Mouse (Mus musculus): ENCODE data around the gene Map3k7. TPM values are rescaled to one million over a fixed set of nuclear protein-coding genes. Genes with fewer than 3 reads are reported as not detected.

Map3k7 gene
- polyA plus RNA-seq, 1 experiment from 2014 or later: 20.0 TPM

- 3% methylated on average over 8 of the region's 8 CpGs for WGBS
- ATAC-seq: no peak
- no peak overlapping the region for H3K9ac ChIP-seq (ENCODE audit: low read depth, low read length)
- no peak overlapping the region for H3K4me3 ChIP-seq (ENCODE audit: low read depth, low read length)
- peaks cover 13% of the 10 kb centered on the region for H3K27me3 ChIP-seq (ENCODE audit: control insufficient read depth, insufficient read depth, low read depth, low read length)
- no peaks in the 10 kb centered on the region for H3K9me3 ChIP-seq (replicated peaks; ENCODE audit: control insufficient read depth, low read length, poor library complexity, severe bottlenecking)
- H3K27ac ChIP-seq (ENCODE audit: low read length): no peak overlapping the region
- H3K4me1 ChIP-seq (ENCODE audit: control insufficient read depth, insufficient read depth, low read length): peaks cover 16% of the 10 kb centered on the region
- peak overlapping the region; percentile 71; the same call in 1 of the 2 replicates for H3K4me2 ChIP-seq (ENCODE audit: low read length)
- no peaks in the 10 kb centered on the region for H3K36me3 ChIP-seq (ENCODE audit: control insufficient read depth, insufficient read depth, low read length)
Observed at GRCm38 (mm10) chr4:31936358-31936757, 27.5 kb upstream of the Map3k7 start.

GRCm38 (mm10) chr4:31936911-31937375 lies 27.0 kb upstream of the Map3k7 start:
- peak overlapping the region; percentile 71 for H3K4me2 ChIP-seq (ENCODE audit: low read length)
- peak overlapping the region; percentile 60 for H3K9ac ChIP-seq (ENCODE audit: low read depth, low read length)
- 3% methylated on average over 15 of the region's 15 CpGs for WGBS
- peak overlapping the region; percentile 42 for H3K4me3 ChIP-seq (ENCODE audit: low read depth, low read length)
- peaks cover 17% of the 10 kb centered on the region for H3K27me3 ChIP-seq (ENCODE audit: control insufficient read depth, insufficient read depth, low read depth, low read length)
- H3K36me3 ChIP-seq (ENCODE audit: control insufficient read depth, insufficient read depth, low read length): no peaks in the 10 kb centered on the region
- no peak for ATAC-seq
- no peak overlapping the region for H3K27ac ChIP-seq (ENCODE audit: low read length)
- peaks cover 16% of the 10 kb centered on the region for H3K4me1 ChIP-seq (ENCODE audit: control insufficient read depth, insufficient read depth, low read length)
- H3K9me3 ChIP-seq (replicated peaks; ENCODE audit: control insufficient read depth, low read length, poor library complexity, severe bottlenecking): no peaks in the 10 kb centered on the region

DNA sequence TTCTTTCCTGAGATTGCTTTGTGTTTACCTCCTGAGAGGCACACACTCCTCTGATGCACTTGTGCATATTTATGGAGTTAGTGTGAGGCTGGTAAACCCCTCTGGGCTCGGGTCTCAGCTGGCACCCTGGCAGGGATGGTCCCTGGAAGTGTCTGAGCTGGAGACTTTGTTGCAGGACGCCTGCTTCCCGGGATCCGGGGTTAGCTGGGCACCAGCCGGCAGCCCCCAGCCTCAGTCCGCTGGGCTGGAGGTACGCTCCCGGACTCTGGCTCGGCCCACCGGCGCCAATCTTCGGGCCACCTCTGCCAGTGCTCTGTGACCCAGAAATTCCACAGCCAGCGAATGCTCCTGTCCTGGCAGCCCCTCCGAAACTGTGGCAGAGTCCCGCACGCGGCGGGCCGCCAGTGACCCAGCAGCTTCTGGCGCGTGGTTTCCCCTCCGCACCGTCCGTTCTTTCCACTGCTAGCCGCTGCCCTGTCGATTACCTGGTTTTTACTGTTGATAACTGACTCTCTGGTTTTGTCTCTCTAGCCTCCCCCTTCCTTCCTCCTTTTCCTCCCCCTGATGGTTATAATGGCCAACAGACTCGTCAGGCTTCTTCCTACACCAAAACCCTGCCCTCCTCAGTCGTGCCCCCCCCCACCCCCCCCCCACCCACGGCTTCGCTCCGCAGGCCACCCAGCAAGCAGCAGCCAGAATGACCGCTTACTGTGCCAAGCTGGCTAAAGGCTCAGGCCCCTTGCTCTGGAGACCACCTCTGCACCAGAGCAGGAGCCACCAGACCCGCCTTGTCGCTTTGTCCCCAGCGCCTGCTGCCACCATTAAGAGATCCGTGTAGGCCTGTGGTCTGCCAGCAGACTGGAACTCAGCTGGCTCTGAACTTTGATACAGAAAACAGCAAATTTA lies 26.3 kb upstream of the Map3k7 start:
- peaks cover 16% of the 10 kb centered on the region for H3K27me3 ChIP-seq (ENCODE audit: control insufficient read depth, insufficient read depth, low read depth, low read length)
- H3K4me1 ChIP-seq (ENCODE audit: control insufficient read depth, insufficient read depth, low read length): peaks cover 16% of the 10 kb centered on the region
- WGBS: 2% methylated on average over 36 of the region's 36 CpGs
- H3K27ac ChIP-seq (ENCODE audit: low read length): peak overlapping the region; percentile 58
- ATAC-seq: peak; percentile 74
- no peaks in the 10 kb centered on the region for H3K36me3 ChIP-seq (ENCODE audit: control insufficient read depth, insufficient read depth, low read length)
- peak overlapping the region; percentile 42 for H3K4me3 ChIP-seq (ENCODE audit: low read depth, low read length)
- H3K9ac ChIP-seq (ENCODE audit: low read depth, low read length): peak overlapping the region; percentile 60
- 0 out of 2 replicates have a peak, but pooled peaks cover under 1% of the 10 kb centered on the region for H3K9me3 ChIP-seq (replicated peaks; ENCODE audit: control insufficient read depth, low read length, poor library complexity, severe bottlenecking)
- peak overlapping the region; percentile 71 for H3K4me2 ChIP-seq (ENCODE audit: low read length)

- 0 out of 2 replicates have a peak, but pooled peaks cover 4% of the 10 kb centered on the region for H3K9me3 ChIP-seq (replicated peaks; ENCODE audit: control insufficient read depth, low read length, poor library complexity, severe bottlenecking)
- peaks cover 16% of the 10 kb centered on the region for H3K4me1 ChIP-seq (ENCODE audit: control insufficient read depth, insufficient read depth, low read length)
- no peak overlapping the region for H3K9ac ChIP-seq (ENCODE audit: low read depth, low read length)
- H3K27me3 ChIP-seq (ENCODE audit: control insufficient read depth, insufficient read depth, low read depth, low read length): peaks cover 13% of the 10 kb centered on the region
- peak; percentile 70 for ATAC-seq
- H3K36me3 ChIP-seq (ENCODE audit: control insufficient read depth, insufficient read depth, low read length): no peaks in the 10 kb centered on the region
- H3K4me2 ChIP-seq (ENCODE audit: low read length): no peak overlapping the region
- H3K4me3 ChIP-seq (ENCODE audit: low read depth, low read length): no peak overlapping the region
- WGBS: 26% methylated on average over 9 of the region's 9 CpGs
- H3K27ac ChIP-seq (ENCODE audit: low read length): no peak overlapping the region
Observed at GRCm38 (mm10) chr4:31938416-31939106, 25.3 kb upstream of the Map3k7 start.

DNA sequence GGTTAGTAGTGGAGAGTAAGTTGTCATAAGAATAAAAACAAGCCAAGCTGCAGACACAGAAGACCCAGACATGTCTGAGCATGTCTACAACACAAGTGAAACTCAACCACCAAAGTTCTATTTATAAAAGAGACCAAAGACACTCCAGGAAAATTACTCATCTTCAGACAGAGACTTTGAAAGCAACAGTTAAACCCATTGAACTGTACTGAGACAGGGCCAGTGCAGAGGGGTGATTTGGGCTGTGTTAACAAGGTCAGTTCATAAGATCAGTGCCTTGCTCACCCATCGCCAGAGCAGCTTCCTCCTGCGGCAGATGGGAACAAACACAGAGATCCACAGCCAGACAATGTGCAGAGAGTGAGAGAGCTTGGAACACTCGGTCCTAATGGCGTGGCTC lies 22.3 kb upstream of the Map3k7 start:
- no peaks in the 10 kb centered on the region for H3K36me3 ChIP-seq (ENCODE audit: control insufficient read depth, insufficient read depth, low read length)
- H3K9ac ChIP-seq (ENCODE audit: low read depth, low read length): no peak overlapping the region
- 0 out of 2 replicates have a peak, but pooled peaks cover 4% of the 10 kb centered on the region for H3K9me3 ChIP-seq (replicated peaks; ENCODE audit: control insufficient read depth, low read length, poor library complexity, severe bottlenecking)
- H3K4me3 ChIP-seq (ENCODE audit: low read depth, low read length): no peak overlapping the region
- peaks cover 14% of the 10 kb centered on the region for H3K4me1 ChIP-seq (ENCODE audit: control insufficient read depth, insufficient read depth, low read length)
- no peak for ATAC-seq
- H3K27me3 ChIP-seq (ENCODE audit: control insufficient read depth, insufficient read depth, low read depth, low read length): peaks cover 5% of the 10 kb centered on the region; the same call in 1 of the 2 replicates
- no peak overlapping the region for H3K27ac ChIP-seq (ENCODE audit: low read length)
- WGBS: 53% methylated on average over 4 of the region's 4 CpGs
- no peak overlapping the region for H3K4me2 ChIP-seq (ENCODE audit: low read length)

DNA sequence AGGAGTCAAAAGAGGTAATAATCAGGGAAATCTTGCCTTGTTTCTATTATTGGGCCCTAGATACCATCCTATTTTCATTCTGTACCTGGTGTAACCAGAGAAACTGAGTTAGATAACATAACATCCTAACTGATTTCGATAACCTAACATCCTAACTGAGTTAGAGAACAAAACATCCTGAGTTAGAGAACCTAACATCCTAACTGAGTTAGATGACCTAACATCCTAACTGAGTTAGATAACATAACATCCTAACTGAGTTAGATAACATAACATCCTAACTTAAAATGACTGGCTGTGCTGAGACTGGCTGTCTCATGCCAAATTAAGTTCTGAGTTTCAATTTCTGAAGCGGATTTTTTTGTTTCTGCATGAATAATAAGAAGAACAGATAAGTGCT lies 20.9 kb upstream of the Map3k7 start:
- ATAC-seq: no peak
- 0 out of 2 replicates have a peak, but pooled peaks cover 4% of the 10 kb centered on the region for H3K9me3 ChIP-seq (replicated peaks; ENCODE audit: control insufficient read depth, low read length, poor library complexity, severe bottlenecking)
- H3K4me3 ChIP-seq (ENCODE audit: low read depth, low read length): no peak overlapping the region
- no peak overlapping the region for H3K27ac ChIP-seq (ENCODE audit: low read length)
- H3K27me3 ChIP-seq (ENCODE audit: control insufficient read depth, insufficient read depth, low read depth, low read length): peaks cover 5% of the 10 kb centered on the region; the same call in 1 of the 2 replicates
- H3K9ac ChIP-seq (ENCODE audit: low read depth, low read length): no peak overlapping the region
- WGBS: 93% methylated on average over 2 of the region's 2 CpGs
- no peaks in the 10 kb centered on the region for H3K36me3 ChIP-seq (ENCODE audit: control insufficient read depth, insufficient read depth, low read length)
- peaks cover under 1% of the 10 kb centered on the region; the same call in 1 of the 2 replicates for H3K4me1 ChIP-seq (ENCODE audit: control insufficient read depth, insufficient read depth, low read length)
- no peak overlapping the region for H3K4me2 ChIP-seq (ENCODE audit: low read length)

DNA sequence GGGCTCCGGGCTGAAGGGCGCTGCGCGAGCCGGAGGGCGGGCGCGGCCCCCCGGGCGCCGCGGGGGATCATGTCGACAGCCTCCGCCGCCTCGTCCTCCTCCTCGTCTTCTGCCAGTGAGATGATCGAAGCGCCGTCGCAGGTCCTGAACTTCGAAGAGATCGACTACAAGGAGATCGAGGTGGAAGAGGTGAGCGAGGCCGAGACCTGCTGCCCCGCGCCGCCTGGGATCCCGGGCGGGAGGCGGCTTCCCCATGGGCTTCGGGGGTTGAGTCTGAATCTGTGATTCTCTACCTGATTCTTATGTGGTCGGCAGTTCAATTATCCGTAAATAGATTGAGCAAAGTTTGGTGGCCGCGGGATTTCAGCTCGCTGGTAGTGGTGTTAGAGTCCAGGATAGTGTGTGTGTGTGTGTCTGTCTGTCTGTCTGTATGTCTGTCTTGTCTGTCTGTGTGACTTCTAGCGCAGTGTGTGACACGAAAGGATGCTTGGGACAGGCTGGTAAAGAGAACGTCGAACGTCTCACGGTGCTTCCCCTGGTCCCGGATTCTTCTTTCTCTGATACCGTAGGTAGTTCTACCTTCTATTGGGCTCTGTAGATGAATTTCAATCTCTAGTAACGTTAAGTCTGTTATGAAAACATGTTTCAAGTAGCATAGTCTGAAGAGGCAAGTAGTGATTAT lies 438 bp downstream of the Map3k7 start:
- H3K27ac ChIP-seq (ENCODE audit: low read length): peak overlapping the region; percentile 99
- no peaks in the 10 kb centered on the region for H3K9me3 ChIP-seq (replicated peaks; ENCODE audit: control insufficient read depth, low read length, poor library complexity, severe bottlenecking)
- peak overlapping the region; percentile 65 for H3K4me2 ChIP-seq (ENCODE audit: low read length)
- H3K27me3 ChIP-seq (ENCODE audit: control insufficient read depth, insufficient read depth, low read depth, low read length): no peaks in the 10 kb centered on the region
- H3K4me3 ChIP-seq (ENCODE audit: low read depth, low read length): peak overlapping the region; percentile 82
- H3K36me3 ChIP-seq (ENCODE audit: control insufficient read depth, insufficient read depth, low read length): no peaks in the 10 kb centered on the region
- peak; percentile 24; the same call in 1 of the 2 replicates for ATAC-seq
- WGBS: under 1% methylated on average over 46 of the region's 47 CpGs
- peaks cover 23% of the 10 kb centered on the region for H3K4me1 ChIP-seq (ENCODE audit: control insufficient read depth, insufficient read depth, low read length)
- peak overlapping the region; percentile 84 for H3K9ac ChIP-seq (ENCODE audit: low read depth, low read length)

GRCm38 (mm10) chr4:31965208-31965607 lies 1.3 kb downstream of the Map3k7 start:
- Histone ChIP-seq H3K36me3 (ENCODE audit: control insufficient read depth, insufficient read depth, low read length) (no peaks in the 10 kb centered on the region), H3K4me2 (ENCODE audit: low read length) (peak overlapping the region; percentile 65), H3K27me3 (ENCODE audit: control insufficient read depth, insufficient read depth, low read depth, low read length) (no peaks in the 10 kb centered on the region), H3K4me1 (ENCODE audit: control insufficient read depth, insufficient read depth, low read length) (peaks cover 23% of the 10 kb centered on the region), H3K9me3 (replicated peaks; ENCODE audit: control insufficient read depth, low read length, poor library complexity, severe bottlenecking) (no peaks in the 10 kb centered on the region), H3K27ac (ENCODE audit: low read length) (no peak overlapping the region), H3K9ac (ENCODE audit: low read depth, low read length) (no peak overlapping the region), H3K4me3 (ENCODE audit: low read depth, low read length) (no peak overlapping the region; the same call in 1 of the 2 replicates)
- 32% methylated on average over 2 of the region's 2 CpGs for WGBS
- no peak for ATAC-seq

All from midbrain, embryonic 16.5 days (tissue).